Mouse (Mus musculus): Measurements from ENCODE around the gene Hk2. TPM values are rescaled to one million over a fixed set of nuclear protein-coding genes. Genes with fewer than 3 reads are reported as not detected.

Hk2 gene
- polyA plus RNA-seq, 1 experiment from 2014 or later: 20.1 TPM

GRCm38 (mm10) chr6:82775386-82775785 is 1.1 kb upstream of the Hk2 start:
- H3K4me2 ChIP-seq (ENCODE audit: low read depth, severe bottlenecking): no peak overlapping the region
- DNase-seq (ENCODE audit: low spot score) (no peak), ATAC-seq (ENCODE audit: insufficient number of reproducible peaks, low FRiP score, low TSS enrichment, low read depth) (no peak)
- no peaks in the 10 kb centered on the region for H3K9me3 ChIP-seq (ENCODE audit: control insufficient read depth, low read length)
- H3K27ac ChIP-seq (replicated peaks; ENCODE audit: low read depth, low read length): no peak overlapping the region
- WGBS: 83% methylated on average over 6 of the region's 6 CpGs
- H3K4me3 ChIP-seq (ENCODE audit: low read depth, low read length): no peak overlapping the region
- H3K36me3 ChIP-seq (ENCODE audit: control insufficient read depth, insufficient read depth, low read length): no peaks in the 10 kb centered on the region
- H3K9ac ChIP-seq (ENCODE audit: low read length): no peak overlapping the region
- H3K27me3 ChIP-seq (ENCODE audit: control insufficient read depth, insufficient read depth, low read length): no peaks in the 10 kb centered on the region
- 0 out of 2 replicates have a peak, but pooled peaks cover 2% of the 10 kb centered on the region for H3K4me1 ChIP-seq (ENCODE audit: control insufficient read depth, insufficient read depth, low read length)

DNA sequence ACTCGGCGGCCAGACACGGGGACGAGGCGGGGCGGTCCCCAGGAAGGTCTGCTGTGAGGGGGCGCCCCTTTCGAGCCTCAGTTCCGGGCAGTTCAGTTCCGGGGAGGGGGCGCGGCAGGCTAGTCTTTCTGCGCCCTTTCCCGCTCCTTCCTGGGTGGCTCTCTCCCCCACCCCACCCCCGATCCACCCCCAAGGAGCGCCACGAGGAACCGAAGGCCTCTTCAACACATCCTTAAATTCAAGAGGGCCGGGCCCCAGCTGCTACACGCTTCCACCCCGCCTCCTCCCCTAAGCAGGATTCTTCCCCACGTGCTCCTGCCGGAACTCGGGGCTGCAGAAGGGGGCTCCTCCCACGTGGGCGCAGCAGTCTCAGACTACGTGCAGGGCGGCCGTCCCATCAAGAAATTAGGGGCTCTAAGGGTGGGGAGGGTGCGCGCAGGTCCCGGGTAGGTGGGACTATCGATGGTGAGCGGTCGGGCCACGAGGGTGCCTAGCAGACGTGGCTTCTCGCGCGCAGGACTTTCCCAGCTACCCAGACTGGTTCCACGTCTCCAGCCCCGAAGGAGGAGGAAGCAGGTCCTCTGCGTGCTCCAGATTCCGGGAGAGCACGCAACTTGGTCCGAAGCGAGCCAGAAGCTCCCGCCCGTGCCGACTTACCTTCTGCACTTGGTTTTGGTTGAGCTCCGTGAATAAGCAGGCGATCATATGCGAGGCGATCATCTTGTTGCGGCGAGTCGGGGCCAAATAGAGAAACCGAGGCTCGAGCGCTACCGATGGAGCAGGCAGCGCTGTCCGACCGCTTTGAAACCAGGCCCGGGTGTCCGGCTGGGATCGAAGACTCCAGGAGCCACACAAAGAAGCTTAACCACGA is 758 bp downstream of the Hk2 start:
- ATAC-seq (ENCODE audit: insufficient number of reproducible peaks, low FRiP score, low TSS enrichment, low read depth) (peak; percentile 53), DNase-seq (ENCODE audit: low spot score) (peak; percentile 79)
- WGBS: under 1% methylated on average over 64 of the region's 68 CpGs
- peak overlapping the region; percentile 68 for H3K4me3 ChIP-seq (ENCODE audit: low read depth, low read length)
- no peaks in the 10 kb centered on the region for H3K9me3 ChIP-seq (ENCODE audit: control insufficient read depth, low read length)
- H3K27me3 ChIP-seq (ENCODE audit: control insufficient read depth, insufficient read depth, low read length): no peaks in the 10 kb centered on the region
- H3K4me2 ChIP-seq (ENCODE audit: low read depth, severe bottlenecking): peak overlapping the region; percentile 95
- H3K36me3 ChIP-seq (ENCODE audit: control insufficient read depth, insufficient read depth, low read length): no peaks in the 10 kb centered on the region
- H3K4me1 ChIP-seq (ENCODE audit: control insufficient read depth, insufficient read depth, low read length): 0 out of 2 replicates have a peak, but pooled peaks cover 2% of the 10 kb centered on the region
- 0 out of 2 replicates have a peak overlapping the region, but pooled peaks have one; percentile 52 for H3K27ac ChIP-seq (replicated peaks; ENCODE audit: low read depth, low read length)
- peak overlapping the region; percentile 70 for H3K9ac ChIP-seq (ENCODE audit: low read length)

DNA sequence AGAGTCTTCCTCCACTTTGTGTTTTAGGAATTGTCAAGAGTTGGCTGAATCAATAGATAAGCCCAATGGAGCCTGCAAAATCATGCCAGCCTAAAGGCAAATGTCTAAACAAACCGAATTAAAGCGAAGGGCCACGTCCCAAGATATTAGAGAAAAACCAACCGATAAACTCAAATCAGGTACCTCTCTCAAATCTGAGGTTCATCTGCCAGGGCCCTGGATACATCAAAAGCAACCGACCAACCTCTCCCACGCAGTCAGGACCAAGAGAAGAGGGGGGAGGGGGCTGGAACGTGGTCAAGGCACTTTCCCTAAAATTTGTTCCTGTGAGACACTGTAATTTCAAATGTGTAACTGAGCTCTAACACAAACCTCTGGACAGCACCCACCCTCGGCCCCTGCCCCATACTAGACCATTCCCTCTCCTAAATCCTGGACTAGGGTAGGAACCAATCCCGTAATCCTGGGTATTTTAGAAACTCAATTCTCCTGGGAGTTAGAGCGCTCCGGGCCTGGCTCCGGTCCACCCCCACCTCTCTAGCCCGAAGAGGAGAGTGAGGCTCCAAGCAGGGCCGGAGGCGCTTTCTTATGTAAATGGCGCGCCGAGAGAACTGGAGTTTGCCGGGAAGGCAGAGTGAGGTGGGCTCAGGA is 1.7 kb downstream of the Hk2 start:
- Histone ChIP-seq H3K9me3 (ENCODE audit: control insufficient read depth, low read length) (no peaks in the 10 kb centered on the region), H3K4me2 (ENCODE audit: low read depth, severe bottlenecking) (peak overlapping the region; percentile 95), H3K9ac (ENCODE audit: low read length) (peak overlapping the region; percentile 70), H3K27me3 (ENCODE audit: control insufficient read depth, insufficient read depth, low read length) (no peaks in the 10 kb centered on the region), H3K4me3 (ENCODE audit: low read depth, low read length) (peak overlapping the region; percentile 68), H3K36me3 (ENCODE audit: control insufficient read depth, insufficient read depth, low read length) (no peaks in the 10 kb centered on the region), H3K4me1 (ENCODE audit: control insufficient read depth, insufficient read depth, low read length) (0 out of 2 replicates have a peak, but pooled peaks cover 2% of the 10 kb centered on the region), H3K27ac (replicated peaks; ENCODE audit: low read depth, low read length) (no peak overlapping the region)
- DNase-seq (ENCODE audit: low spot score) (peak; percentile 65), ATAC-seq (ENCODE audit: insufficient number of reproducible peaks, low FRiP score, low TSS enrichment, low read depth) (0 out of 2 replicates have a peak, but pooled peaks have one; percentile 4)
- under 1% methylated on average over 19 of the region's 19 CpGs for WGBS

GRCm38 (mm10) chr6:82771981-82772409 is 2.3 kb downstream of the Hk2 start:
- WGBS: under 1% methylated on average over 10 of the region's 10 CpGs
- Histone ChIP-seq H3K4me1 (ENCODE audit: control insufficient read depth, insufficient read depth, low read length) (0 out of 2 replicates have a peak, but pooled peaks cover 2% of the 10 kb centered on the region), H3K27me3 (ENCODE audit: control insufficient read depth, insufficient read depth, low read length) (no peaks in the 10 kb centered on the region), H3K9ac (ENCODE audit: low read length) (no peak overlapping the region), H3K9me3 (ENCODE audit: control insufficient read depth, low read length) (no peaks in the 10 kb centered on the region), H3K36me3 (ENCODE audit: control insufficient read depth, insufficient read depth, low read length) (no peaks in the 10 kb centered on the region), H3K27ac (replicated peaks; ENCODE audit: low read depth, low read length) (no peak overlapping the region), H3K4me2 (ENCODE audit: low read depth, severe bottlenecking) (peak overlapping the region; percentile 95), H3K4me3 (ENCODE audit: low read depth, low read length) (peak overlapping the region; percentile 68)
- ATAC-seq (ENCODE audit: insufficient number of reproducible peaks, low FRiP score, low TSS enrichment, low read depth): no peak
- DNase-seq (ENCODE audit: low spot score): peak; percentile 50

GRCm38 (mm10) chr6:82771059-82771458 is 3.2 kb downstream of the Hk2 start:
- no peak for ATAC-seq (ENCODE audit: insufficient number of reproducible peaks, low FRiP score, low TSS enrichment, low read depth)
- Histone ChIP-seq H3K36me3 (ENCODE audit: control insufficient read depth, insufficient read depth, low read length) (no peaks in the 10 kb centered on the region), H3K9me3 (ENCODE audit: control insufficient read depth, low read length) (no peaks in the 10 kb centered on the region), H3K27ac (replicated peaks; ENCODE audit: low read depth, low read length) (no peak overlapping the region), H3K27me3 (ENCODE audit: control insufficient read depth, insufficient read depth, low read length) (no peaks in the 10 kb centered on the region), H3K4me2 (ENCODE audit: low read depth, severe bottlenecking) (no peak overlapping the region), H3K4me3 (ENCODE audit: low read depth, low read length) (no peak overlapping the region), H3K9ac (ENCODE audit: low read length) (no peak overlapping the region), H3K4me1 (ENCODE audit: control insufficient read depth, insufficient read depth, low read length) (0 out of 2 replicates have a peak, but pooled peaks cover 2% of the 10 kb centered on the region)
- no peak for DNase-seq (ENCODE audit: low spot score)
- WGBS: 69% methylated on average over 9 of the region's 9 CpGs

- ATAC-seq (ENCODE audit: insufficient number of reproducible peaks, low FRiP score, low TSS enrichment, low read depth) (no peak), DNase-seq (ENCODE audit: low spot score) (no peak)
- H3K4me1 ChIP-seq (ENCODE audit: control insufficient read depth, insufficient read depth, low read length): 0 out of 2 replicates have a peak, but pooled peaks cover 2% of the 10 kb centered on the region
- H3K4me2 ChIP-seq (ENCODE audit: low read depth, severe bottlenecking): no peak overlapping the region
- no peaks in the 10 kb centered on the region for H3K9me3 ChIP-seq (ENCODE audit: control insufficient read depth, low read length)
- no peak overlapping the region for H3K27ac ChIP-seq (replicated peaks; ENCODE audit: low read depth, low read length)
- 87% methylated on average over 3 of the region's 3 CpGs for WGBS
- H3K4me3 ChIP-seq (ENCODE audit: low read depth, low read length): no peak overlapping the region
- no peaks in the 10 kb centered on the region for H3K27me3 ChIP-seq (ENCODE audit: control insufficient read depth, insufficient read depth, low read length)
- H3K9ac ChIP-seq (ENCODE audit: low read length): no peak overlapping the region
- H3K36me3 ChIP-seq (ENCODE audit: control insufficient read depth, insufficient read depth, low read length): no peaks in the 10 kb centered on the region
These were observed 4.0 kb downstream of the Hk2 start for GRCm38 (mm10) chr6:82770286-82770685.

DNA sequence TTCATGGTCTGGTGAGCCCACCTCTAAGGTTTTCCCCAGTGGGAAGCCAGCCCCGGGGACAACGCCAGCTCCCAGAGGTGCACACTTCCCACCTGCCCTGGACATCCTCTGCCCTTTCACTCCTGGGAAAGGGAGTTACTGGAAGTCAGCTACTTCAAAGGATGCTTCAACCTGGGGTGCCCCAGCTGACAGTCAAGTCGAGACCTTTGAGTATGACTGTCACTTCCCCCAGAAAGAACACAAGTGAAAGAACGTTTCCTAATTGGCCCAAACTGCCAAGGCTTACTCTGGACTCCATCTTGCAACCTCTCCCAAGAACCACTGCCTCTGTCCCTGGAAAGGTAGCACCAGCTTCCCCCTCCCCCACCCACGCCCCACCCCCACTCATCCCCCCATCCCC is 4.5 kb downstream of the Hk2 start:
- H3K4me2 ChIP-seq (ENCODE audit: low read depth, severe bottlenecking): no peak overlapping the region
- no peak for DNase-seq (ENCODE audit: low spot score)
- WGBS: 70% methylated on average over 4 of the region's 5 CpGs

DNA sequence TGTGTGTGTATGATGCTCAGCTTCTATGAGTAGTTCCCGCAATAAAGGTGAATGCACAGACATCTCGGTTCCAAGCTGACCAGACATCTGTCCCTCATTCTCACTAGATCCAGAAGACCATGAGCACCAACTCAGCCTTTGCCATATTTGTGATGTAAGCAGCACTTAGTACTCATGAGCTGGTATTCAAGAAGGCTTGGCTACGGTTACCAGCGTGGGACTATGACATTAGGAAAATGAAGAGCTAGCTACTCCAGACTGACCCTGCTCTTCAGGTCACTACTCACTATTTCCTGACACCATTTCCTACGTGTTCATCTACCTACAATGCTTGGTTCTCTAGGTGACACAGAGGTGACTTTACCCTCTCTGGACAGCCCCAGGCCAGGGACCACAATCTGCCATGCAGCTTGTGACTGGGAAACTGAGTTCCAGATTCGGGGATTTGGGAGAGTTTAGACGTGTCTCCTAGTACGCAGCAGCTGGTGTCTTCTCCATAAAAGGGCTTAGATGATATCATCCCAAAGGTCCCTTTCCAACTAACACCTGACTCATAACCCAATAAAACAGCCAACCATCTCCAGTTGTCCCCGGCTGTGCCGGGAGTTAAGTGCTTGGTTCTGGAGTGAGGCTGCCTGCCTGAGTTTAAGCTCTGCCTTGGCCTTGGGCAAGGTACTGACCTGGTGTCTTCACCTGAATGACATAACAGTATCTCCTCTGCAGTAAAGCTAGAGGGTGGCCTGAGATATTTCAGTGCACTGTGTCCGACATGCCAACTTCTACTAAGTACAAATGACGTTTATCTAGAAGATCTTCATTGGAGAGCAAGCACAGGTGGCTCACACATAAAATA is 6.3 kb downstream of the Hk2 start:
- Histone ChIP-seq H3K9ac (ENCODE audit: low read length) (no peak overlapping the region), H3K9me3 (ENCODE audit: control insufficient read depth, low read length) (no peaks in the 10 kb centered on the region), H3K36me3 (ENCODE audit: control insufficient read depth, insufficient read depth, low read length) (no peaks in the 10 kb centered on the region), H3K27me3 (ENCODE audit: control insufficient read depth, insufficient read depth, low read length) (no peaks in the 10 kb centered on the region), H3K4me2 (ENCODE audit: low read depth, severe bottlenecking) (no peak overlapping the region), H3K4me1 (ENCODE audit: control insufficient read depth, insufficient read depth, low read length) (no peaks in the 10 kb centered on the region), H3K4me3 (ENCODE audit: low read depth, low read length) (no peak overlapping the region), H3K27ac (replicated peaks; ENCODE audit: low read depth, low read length) (no peak overlapping the region)
- DNase-seq (ENCODE audit: low spot score) (no peak), ATAC-seq (ENCODE audit: insufficient number of reproducible peaks, low FRiP score, low TSS enrichment, low read depth) (no peak)
- 86% methylated on average over 12 of the region's 12 CpGs for WGBS

More for the DNA sequence above, 4.5 kb downstream of the Hk2 start:
- Histone ChIP-seq H3K27me3 (ENCODE audit: control insufficient read depth, insufficient read depth, low read length) (no peaks in the 10 kb centered on the region), H3K9ac (ENCODE audit: low read length) (no peak overlapping the region), H3K4me1 (ENCODE audit: control insufficient read depth, insufficient read depth, low read length) (no peaks in the 10 kb centered on the region), H3K4me3 (ENCODE audit: low read depth, low read length) (no peak overlapping the region), H3K9me3 (ENCODE audit: control insufficient read depth, low read length) (no peaks in the 10 kb centered on the region), H3K27ac (replicated peaks; ENCODE audit: low read depth, low read length) (no peak overlapping the region), H3K36me3 (ENCODE audit: control insufficient read depth, insufficient read depth, low read length) (no peaks in the 10 kb centered on the region)
- ATAC-seq (ENCODE audit: insufficient number of reproducible peaks, low FRiP score, low TSS enrichment, low read depth): no peak

Data from limb, embryonic 11.5 days (tissue).